Mouse (Mus musculus): ENCODE measurements around the gene A930017K11Rik.

DNA sequence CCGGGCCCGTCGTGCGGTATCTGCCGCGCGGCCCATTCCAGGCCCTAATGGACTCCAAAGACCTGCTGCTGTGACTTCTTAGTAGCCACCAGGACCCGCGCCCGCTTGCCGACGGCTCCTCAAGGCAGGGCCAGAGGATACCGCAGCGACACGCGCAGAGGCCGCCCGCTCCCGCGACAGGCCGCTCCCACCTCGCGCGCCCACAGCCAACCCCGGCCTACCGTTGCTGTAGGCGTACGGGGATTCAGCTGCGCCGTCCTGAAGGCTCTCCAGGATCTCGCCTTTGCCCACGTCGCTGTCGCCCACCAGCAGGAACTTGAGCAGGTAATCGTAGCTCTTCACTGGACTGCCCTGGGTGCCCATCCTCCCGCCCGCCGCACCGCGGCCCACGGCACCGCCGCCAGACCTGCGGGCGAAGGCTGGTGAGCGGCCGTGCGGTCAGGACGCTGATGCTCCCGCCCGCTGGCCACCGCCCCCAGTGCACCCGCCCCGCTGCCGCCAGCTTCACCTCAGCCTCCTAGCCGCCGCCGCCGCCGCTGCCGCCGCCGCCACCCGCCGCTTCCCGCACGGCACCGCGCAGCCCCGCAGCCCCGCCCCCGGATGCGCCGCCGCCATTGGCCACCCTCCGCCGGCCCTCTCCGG is 33.1 kb downstream of the A930017K11Rik start, which contains the start of gene Rab40c:
- TF ChIP-seq MAZ (IDR thresholded peaks at IDR 0.05; ENCODE audit: low read depth, low read length): no peak
- no peak for TF ChIP-seq MAFK (IDR thresholded peaks at IDR 0.05; ENCODE audit: borderline replicate concordance, low read depth, low read length)
- no peak for TF ChIP-seq SMC3 (IDR thresholded peaks at IDR 0.05; ENCODE audit: low read depth, low read length)
- TF ChIP-seq ZKSCAN1 (IDR thresholded peaks at IDR 0.05; ENCODE audit: low read depth, low read length): no peak
- TF ChIP-seq GABPA (IDR thresholded peaks at IDR 0.05; ENCODE audit: low read depth, low read length): no peak
- no peak for TF ChIP-seq ZC3H11A (IDR thresholded peaks at IDR 0.05; ENCODE audit: low read depth, low read length)
- no peak for TF ChIP-seq EP300 (IDR thresholded peaks at IDR 0.05; ENCODE audit: low read depth in 1 of 2, low read length in 2 of 2)
- TF ChIP-seq CTCF (IDR thresholded peaks at IDR 0.05 in 2 of 3, conservative IDR thresholded peaks at IDR 0.05 in 1 of 3; ENCODE audit: control insufficient read depth in 1 of 3, insufficient read depth in 1 of 3, low read depth in 2 of 3, low read length in 3 of 3, poor library complexity in 1 of 3, severe bottlenecking in 1 of 3): no peak
- no peak for TF ChIP-seq RCOR1 (IDR thresholded peaks at IDR 0.05; ENCODE audit: low read depth, low read length)

Measured in MEL (cell line).